Mouse (Mus musculus) kidney, adult 2 months (tissue): ENCODE measurements around the gene Cnpy1.

Experiments used
- CTCF ChIP-seq: fragments of 200-500 bp; conservative IDR thresholded peaks from 2 replicates; pipeline ENCODE4 v1.5.1; 2011; ENCODE audit warnings: low read depth, mild to moderate bottlenecking, control low read depth, low read length, moderate library complexity, mixed read lengths; ENCODE audit not compliant: insufficient read depth, insufficient read length
- POLR2A ChIP-seq: fragments of 200-500 bp; IDR thresholded peaks from one replicate; pipeline ENCODE4 v1.6.1; 2011; ENCODE audit warnings: low read depth, low read length, control low read depth

DNA sequence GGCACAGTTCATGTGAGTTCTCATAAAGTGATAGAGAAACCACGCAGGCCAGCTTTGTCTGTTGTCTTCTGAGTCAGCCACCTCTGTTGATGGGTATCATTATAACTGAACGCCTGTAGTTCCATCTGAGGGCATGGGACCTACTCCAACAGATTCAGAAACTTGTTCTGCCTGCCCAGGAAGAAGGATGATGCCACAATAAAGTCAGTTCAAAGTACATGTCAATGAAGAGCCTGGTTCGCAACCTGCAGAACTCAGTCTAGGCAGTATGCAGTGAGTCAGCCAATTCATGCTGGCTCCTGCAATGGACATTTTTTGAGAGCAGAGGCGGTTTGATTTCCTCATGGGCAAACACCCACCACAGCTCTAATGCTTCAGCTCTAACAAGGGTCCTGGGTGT, 7.4 kb upstream of the Cnpy1 start:
- TF ChIP-seq CTCF (no peak), POLR2A (no peak)
